Mouse (Mus musculus) small intestine, adult 2 months (tissue): ENCODE data around the gene Fndc3b. TPM values are rescaled to one million over a fixed set of nuclear protein-coding genes. Genes with fewer than 3 reads are reported as not detected.
A peak's percentile ranks its signal among the peaks of the same experiment; 100 is the strongest.

Experiments
- H3K27ac ChIP-seq: fragments of 200-500 bp; 2 replicates; pipeline ENCODE4 v1.5.1; 2012; ENCODE audit warnings: low read depth, low read length, control low read depth, inconsistent platforms; ENCODE audit not compliant: insufficient read depth
- H3K27me3 ChIP-seq: fragments of 200-500 bp; 2 replicates; pipeline ENCODE4 v1.6.1; 2012; ENCODE audit warnings: mild to moderate bottlenecking, moderate library complexity, low read length, inconsistent platforms; ENCODE audit not compliant: control insufficient read depth, insufficient read depth
- H3K36me3 ChIP-seq: fragments of 200-500 bp; 2 replicates; pipeline ENCODE4 v1.6.1; 2012; ENCODE audit warnings: mild to moderate bottlenecking, low read length, control low read depth, inconsistent platforms; ENCODE audit not compliant: control insufficient read depth, insufficient read depth
- H3K4me1 ChIP-seq: fragments of 200-500 bp; 2 replicates; pipeline ENCODE4 v1.6.1; 2012; ENCODE audit warnings: low read length, inconsistent platforms, mixed read lengths; ENCODE audit not compliant: control insufficient read depth, insufficient read depth, insufficient read length
- H3K4me3 ChIP-seq: fragments of 200-500 bp; 2 replicates; pipeline ENCODE4 v1.5.1; 2012; ENCODE audit warnings: low read depth, mild to moderate bottlenecking, control low read depth, inconsistent platforms, low read length, moderate library complexity
- CTCF ChIP-seq: fragments of 200-500 bp; IDR thresholded peaks from 2 replicates; pipeline ENCODE4 v1.5.1; 2012; ENCODE audit warnings: low read depth, mild to moderate bottlenecking, control low read depth, inconsistent platforms, low read length, moderate library complexity, mixed read lengths; ENCODE audit not compliant: insufficient replicate concordance, insufficient read length; ENCODE audit errors: extremely low read depth
- POLR2A ChIP-seq: fragments of 200-500 bp; IDR thresholded peaks from 2 replicates; pipeline ENCODE4 v1.6.1; 2012; ENCODE audit warnings: low read depth, mild to moderate bottlenecking, control low read depth, inconsistent platforms, low read length, moderate library complexity
- WGBS: fragments of 180-500 bp; shearing (Covaris S2); methylation state at CpG from one replicate; pipeline ENCODE4 v1.1.7; 2018; 5-methylcytosine and 5-hydroxymethylcytosine counted together
- polyA plus RNA-seq: library from polyadenylated mRNA; depleted of rRNA; stranded (reverse); fragments of >200 nt; gene quantifications from 2 replicates; pipeline ENCODE4 v1.2.3, GENCODE M21; 2012

Fndc3b gene
- polyA plus RNA-seq, 1 experiment = 6.2 TPM

GRCm38 (mm10) chr3:27613011-27613410 is 98.1 kb downstream of the Fndc3b start:
- TF ChIP-seq CTCF (no peak), POLR2A (no peak)
- 37% methylated on average over 4 of the region's 4 CpGs for WGBS
- Histone ChIP-seq H3K36me3 (no peaks in the 10 kb centered on the region), H3K4me1 (peaks cover 16% of the 10 kb centered on the region), H3K27ac (no peak overlapping the region), H3K27me3 (no peaks in the 10 kb centered on the region), H3K4me3 (no peak overlapping the region)

- H3K4me3 ChIP-seq = no peak overlapping the region
- H3K36me3 ChIP-seq = no peaks in the 10 kb centered on the region
- 75% methylated on average over 5 of the region's 5 CpGs for WGBS
- no peaks in the 10 kb centered on the region for H3K27me3 ChIP-seq
- peaks cover 16% of the 10 kb centered on the region for H3K4me1 ChIP-seq
- H3K27ac ChIP-seq = no peak overlapping the region
- TF ChIP-seq CTCF = no peak
- no peak for TF ChIP-seq POLR2A
Measured at GRCm38 (mm10) chr3:27611986-27612385, 99.1 kb downstream of the Fndc3b start.

- 83% methylated on average over 4 of the region's 4 CpGs for WGBS
- no peak overlapping the region for H3K27ac ChIP-seq
- H3K4me3 ChIP-seq = no peak overlapping the region
- peaks cover 9% of the 10 kb centered on the region; the same call in 1 of the 2 replicates for H3K4me1 ChIP-seq
- no peaks in the 10 kb centered on the region for H3K36me3 ChIP-seq
- no peak for TF ChIP-seq CTCF
- TF ChIP-seq POLR2A = no peak
- no peaks in the 10 kb centered on the region for H3K27me3 ChIP-seq
Measured at GRCm38 (mm10) chr3:27610547-27610946, 100.6 kb downstream of the Fndc3b start.

- no peaks in the 10 kb centered on the region for H3K36me3 ChIP-seq
- no peaks in the 10 kb centered on the region for H3K27me3 ChIP-seq
- TF ChIP-seq POLR2A (no peak), CTCF (no peak)
- H3K4me3 ChIP-seq = no peak overlapping the region
- WGBS = 88% methylated on average over 1 of the region's 1 CpGs
- H3K27ac ChIP-seq = no peak overlapping the region
- H3K4me1 ChIP-seq = peaks cover 11% of the 10 kb centered on the region; the same call in 1 of the 2 replicates
Measured at GRCm38 (mm10) chr3:27610089-27610488, 101.0 kb downstream of the Fndc3b start.

- peak overlapping the region; percentile 21; the same call in 1 of the 2 replicates for H3K27ac ChIP-seq
- no peak for TF ChIP-seq POLR2A
- TF ChIP-seq CTCF = no peak
- peaks cover 11% of the 10 kb centered on the region; the same call in 1 of the 2 replicates for H3K4me1 ChIP-seq
- 38% methylated on average over 7 of the region's 7 CpGs for WGBS
- H3K27me3 ChIP-seq = no peaks in the 10 kb centered on the region
- no peak overlapping the region for H3K4me3 ChIP-seq
- no peaks in the 10 kb centered on the region for H3K36me3 ChIP-seq
Measured at GRCm38 (mm10) chr3:27607796-27608151, 103.3 kb downstream of the Fndc3b start.

GRCm38 (mm10) chr3:27607081-27607795 is 103.9 kb downstream of the Fndc3b start:
- Histone ChIP-seq H3K36me3 (no peaks in the 10 kb centered on the region), H3K27ac (peak overlapping the region; percentile 21; the same call in 1 of the 2 replicates), H3K4me1 (peaks cover 11% of the 10 kb centered on the region; the same call in 1 of the 2 replicates), H3K4me3 (no peak overlapping the region), H3K27me3 (no peaks in the 10 kb centered on the region)
- no peak for TF ChIP-seq CTCF
- no peak for TF ChIP-seq POLR2A
- 31% methylated on average over 9 of the region's 9 CpGs for WGBS

- TF ChIP-seq POLR2A = no peak
- no peak for TF ChIP-seq CTCF
- Histone ChIP-seq H3K36me3 (no peaks in the 10 kb centered on the region), H3K27me3 (no peaks in the 10 kb centered on the region), H3K4me3 (no peak overlapping the region), H3K27ac (no peak overlapping the region), H3K4me1 (peaks cover 11% of the 10 kb centered on the region; the same call in 1 of the 2 replicates)
- 84% methylated on average over 6 of the region's 6 CpGs for WGBS
Measured at GRCm38 (mm10) chr3:27606626-27607025, 104.5 kb downstream of the Fndc3b start.

- WGBS = 83% methylated on average over 4 of the region's 4 CpGs
Measured at GRCm38 (mm10) chr3:27605613-27606012, 105.5 kb downstream of the Fndc3b start.

More at GRCm38 (mm10) chr3:27605613-27606012, 105.5 kb downstream of the Fndc3b start:
- Histone ChIP-seq H3K27ac (no peak overlapping the region), H3K27me3 (no peaks in the 10 kb centered on the region), H3K36me3 (no peaks in the 10 kb centered on the region), H3K4me3 (no peak overlapping the region), H3K4me1 (peaks cover 11% of the 10 kb centered on the region; the same call in 1 of the 2 replicates)
- TF ChIP-seq CTCF = no peak
- no peak for TF ChIP-seq POLR2A
